Mouse (Mus musculus) testis, adult 2 months (tissue): ENCODE measurements around the gene Ndn.

Experiments
- CTCF ChIP-seq: fragments of 200-500 bp; IDR thresholded peaks from 2 replicates; pipeline ENCODE4 v1.5.1; 2012; ENCODE audit warnings: low read depth, mild to moderate bottlenecking, inconsistent platforms, low read length, moderate library complexity; ENCODE audit not compliant: control insufficient read depth, insufficient read depth, insufficient replicate concordance
- POLR2A ChIP-seq: fragments of 200-500 bp; IDR thresholded peaks from 2 replicates; pipeline ENCODE4 v1.6.1; 2012; ENCODE audit warnings: low read depth, mild to moderate bottlenecking, inconsistent platforms, low read length, moderate library complexity; ENCODE audit not compliant: control insufficient read depth

GRCm38 (mm10) chr7:62348804-62349190, 2.4 kb downstream of the Ndn start:
- TF ChIP-seq CTCF (no peak), POLR2A (no peak)
